Mouse (Mus musculus) gastrocnemius, adult 2 months (tissue): ENCODE measurements around the gene Pax1. TPM values are rescaled to one million over a fixed set of nuclear protein-coding genes. Genes with fewer than 3 reads are reported as not detected.
A peak's percentile ranks its signal among the peaks of the same experiment; 100 is the strongest.

Experiments
- DNase-seq: peaks from one replicate; pipeline ENCODE4 v3.0.0; 2022
- H3K27ac ChIP-seq: fragments of 200-600 bp; 2 replicates; pipeline ENCODE4 v1.8.1; 2022; ENCODE audit warnings: mild to moderate bottlenecking
- H3K4me3 ChIP-seq: fragments of 200-600 bp; 2 replicates; pipeline ENCODE4 v1.8.1; 2022; ENCODE audit warnings: mild to moderate bottlenecking, moderate library complexity
- CTCF ChIP-seq: fragments of 200-600 bp; IDR thresholded peaks from 2 replicates; pipeline ENCODE4 v1.8.1; 2022; ENCODE audit warnings: antibody characterized with exemption, mild to moderate bottlenecking, moderate library complexity
- intact Hi-C: fragments of 180-260 bp; cut with DNase I; formaldehyde crosslinking; loops from one replicate; pipeline ENCODE4 v1.15.1; 2025
- total RNA-seq, 2 experiments: library from RNA; stranded (reverse); gene quantifications; 2 replicates each; pipeline ENCODE4 v1.2.3; 2021

Gene Pax1
- total RNA-seq, 2 experiments from 2014 or later, result not detected

- no peak for DNase-seq
- peak; percentile 53 for TF ChIP-seq CTCF
- intact Hi-C loops, result no loop called here
- no peak overlapping the region for H3K4me3 ChIP-seq
- no peak overlapping the region for H3K27ac ChIP-seq
Observed at GRCm38 (mm10) chr2:147378934-147379333, 17.2 kb downstream of the Pax1 start.

GRCm38 (mm10) chr2:147383373-147383772, 21.6 kb downstream of the Pax1 start:
- intact Hi-C loops, result no loop called here
- Histone ChIP-seq H3K27ac (no peak overlapping the region), H3K4me3 (no peak overlapping the region)
- no peak for TF ChIP-seq CTCF
- DNase-seq, result no peak

GRCm38 (mm10) chr2:147386949-147387348, 25.2 kb downstream of the Pax1 start:
- Histone ChIP-seq H3K4me3 (no peak overlapping the region), H3K27ac (no peak overlapping the region)
- intact Hi-C loops, result no loop called here
- no peak for DNase-seq
- no peak for TF ChIP-seq CTCF

GRCm38 (mm10) chr2:147409323-147409722, 47.6 kb downstream of the Pax1 start:
- no peak overlapping the region for H3K27ac ChIP-seq
- no peak for DNase-seq
- intact Hi-C loops, result no loop called here
- H3K4me3 ChIP-seq, result no peak overlapping the region
- TF ChIP-seq CTCF, result no peak

GRCm38 (mm10) chr2:147415037-147415436, 53.3 kb downstream of the Pax1 start:
- intact Hi-C loops, result no loop called here
- TF ChIP-seq CTCF, result no peak
- H3K27ac ChIP-seq, result no peak overlapping the region
- no peak overlapping the region for H3K4me3 ChIP-seq
- no peak for DNase-seq

- no peak for TF ChIP-seq CTCF
- Histone ChIP-seq H3K27ac (no peak overlapping the region), H3K4me3 (no peak overlapping the region)
- intact Hi-C loops, result no loop called here
- DNase-seq, result no peak
Observed at GRCm38 (mm10) chr2:147424582-147425255, 63.0 kb downstream of the Pax1 start.

GRCm38 (mm10) chr2:147429607-147430356, 68.1 kb downstream of the Pax1 start:
- H3K4me3 ChIP-seq, result no peak overlapping the region
- no peak for DNase-seq
- no peak for TF ChIP-seq CTCF
- intact Hi-C loops, result no loop called here
- no peak overlapping the region for H3K27ac ChIP-seq

GRCm38 (mm10) chr2:147433120-147433519, 71.4 kb downstream of the Pax1 start:
- H3K4me3 ChIP-seq, result no peak overlapping the region
- no peak overlapping the region for H3K27ac ChIP-seq
- TF ChIP-seq CTCF, result peak; percentile 59
- DNase-seq, result peak; percentile 15
- intact Hi-C loops, result no loop called here

Other genes with a start within 250 kb of the Pax1 start
- not detected for gene Nkx2-2, start 167.7 kb upstream of the Pax1 start, total RNA-seq